Mouse (Mus musculus) intestine, postnatal 0 days (tissue): ENCODE results near the gene Prr18. TPM values are rescaled to one million over a fixed set of nuclear protein-coding genes. Genes with fewer than 3 reads are reported as not detected.
A peak's percentile ranks its signal among the peaks of the same experiment; 100 is the strongest.
"Not testable (repeated sequence)": the region's sequence is repeated elsewhere in the genome, so short reads cannot be mapped to it uniquely, and the experiment has no call there.

ENCODE experiments used
- ATAC-seq: fragments of 200-750 bp; cut with Nextera tagmentation; 2 replicates; pipeline ENCODE4 v1.8.0; 2017; ENCODE audit warnings: mild to moderate bottlenecking, moderate TSS enrichment, moderate library complexity
- H3K27ac ChIP-seq: fragments of 300-500 bp; sonication (generic); 2 replicates; pipeline ENCODE4 v1.5.1; 2014; ENCODE audit warnings: mild to moderate bottlenecking, low read depth, low read length, moderate library complexity
- H3K27me3 ChIP-seq: fragments of 300-500 bp; sonication (generic); replicated peaks from 2 replicates; pipeline ENCODE4 v1.6.1; 2014; ENCODE audit warnings: low read length, mixed read lengths; ENCODE audit not compliant: control insufficient read depth, insufficient read depth
- H3K36me3 ChIP-seq: fragments of 300-500 bp; sonication (generic); 2 replicates; pipeline ENCODE4 v1.6.1; 2014; ENCODE audit warnings: mild to moderate bottlenecking, moderate library complexity; ENCODE audit not compliant: control insufficient read depth, insufficient read depth
- H3K4me1 ChIP-seq: fragments of 300-500 bp; sonication (generic); replicated peaks from 2 replicates; pipeline ENCODE4 v1.6.1; 2014; ENCODE audit warnings: antibody characterized with exemption, low read length, mixed read lengths; ENCODE audit not compliant: control insufficient read depth, insufficient read depth
- H3K4me2 ChIP-seq: fragments of 300-500 bp; sonication (generic); replicated peaks from 2 replicates; pipeline ENCODE4 v1.6.1; 2014; ENCODE audit warnings: low read depth, mild to moderate bottlenecking, moderate library complexity
- H3K4me3 ChIP-seq: fragments of 300-500 bp; sonication (generic); 2 replicates; pipeline ENCODE4 v1.5.1; 2014; ENCODE audit warnings: low read depth, low read length
- H3K9ac ChIP-seq: fragments of 300-500 bp; sonication (generic); 2 replicates; pipeline ENCODE4 v1.6.1; 2014; ENCODE audit warnings: mild to moderate bottlenecking, low read depth, low read length
- H3K9me3 ChIP-seq: fragments of 300-500 bp; sonication (generic); 2 replicates; pipeline ENCODE4 v1.6.1; 2016; ENCODE audit warnings: mixed run types; ENCODE audit not compliant: control insufficient read depth
- CTCF ChIP-seq: sonication (generic); IDR thresholded peaks from 2 replicates; pipeline ENCODE4 v1.5.1; 2016; ENCODE audit warnings: low read depth, mild to moderate bottlenecking, control low read depth, antibody characterized with exemption, moderate library complexity
- WGBS: fragments of 180-500 bp; shearing (Covaris S2); extraction: QIAGEN DNeasy Blood & Tissue Kit; methylation state at CpG from one replicate; pipeline ENCODE4 v1.1.7; 2014; 5-methylcytosine and 5-hydroxymethylcytosine counted together
- polyA plus RNA-seq: library from polyadenylated mRNA; unstranded; fragments of >200 nt; fragmentation: Nextera tagmentation; extraction: Ambion mirVana; gene quantifications from 2 replicates; pipeline ENCODE4 v1.2.1, GENCODE M21; 2015

The Prr18 gene
- polyA plus RNA-seq = 0.35 and 0.39 TPM in 2 replicates

DNA sequence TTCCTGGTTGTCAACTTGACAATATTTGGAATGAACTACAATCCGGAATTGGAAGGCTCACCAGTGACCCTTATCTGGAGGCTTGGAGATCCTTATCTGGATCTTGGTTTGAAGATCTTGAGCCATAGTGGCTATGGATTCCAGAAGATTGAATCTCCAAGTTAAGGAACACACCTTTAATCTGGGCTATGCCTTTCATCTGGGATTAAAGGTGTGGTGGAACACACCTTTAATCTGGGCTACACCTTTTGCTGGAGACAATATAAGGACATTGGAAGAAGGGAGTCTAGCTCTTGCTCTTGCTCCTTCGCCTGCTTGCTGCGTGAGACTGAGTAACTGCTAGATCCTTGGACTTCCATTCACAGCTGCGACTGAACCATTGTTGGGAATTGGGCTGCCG, at the start of gene Prr18:
Gene Prr18 (plus strand): TSS at position 301 of the 400 bp plus-strand sequence.
- H3K4me2 ChIP-seq, H3K4me1 ChIP-seq, H3K36me3 ChIP-seq, H3K4me3 ChIP-seq, H3K27ac ChIP-seq, H3K9me3 ChIP-seq, ATAC-seq, H3K9ac ChIP-seq: not testable (repeated sequence)
- no CpG with 5 or more reads among the region's 5 CpGs for WGBS
- H3K27me3 ChIP-seq = peaks cover 25% of the 10 kb centered on the region

DNA sequence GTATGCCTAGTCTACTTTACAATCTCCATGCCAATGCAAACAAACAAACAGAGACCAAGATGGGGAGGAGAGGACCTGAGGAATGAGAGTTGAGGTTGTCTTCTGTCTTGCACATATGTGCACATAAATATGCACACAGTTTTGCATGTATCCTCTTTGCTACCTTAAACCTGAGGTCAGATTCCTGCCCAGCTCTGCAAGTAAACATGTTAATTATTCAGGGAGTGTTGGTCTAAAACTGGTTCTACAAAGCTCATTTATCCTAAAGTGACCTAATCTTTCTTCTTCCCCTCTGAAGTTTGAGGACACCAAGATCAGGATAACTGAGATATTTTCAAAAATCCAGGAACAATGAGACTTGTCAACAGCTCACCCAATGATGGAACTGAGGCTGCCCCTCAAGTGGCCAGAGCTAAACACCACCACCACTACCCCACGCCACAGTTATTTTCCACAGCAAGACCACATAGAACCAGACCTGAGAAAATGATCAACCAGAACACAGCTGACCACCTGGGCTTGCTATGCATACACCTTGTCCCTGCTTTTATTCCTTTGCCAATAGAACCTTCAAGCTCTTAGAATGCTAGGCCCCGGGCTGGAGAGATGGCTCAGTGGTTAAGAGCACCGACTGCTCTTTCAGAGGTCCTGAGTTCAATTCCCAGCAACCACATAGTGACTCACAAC, 47.1 kb upstream of the Prr18 start:
- H3K4me3 ChIP-seq = no peak overlapping the region
- H3K27me3 ChIP-seq = no peaks in the 10 kb centered on the region
- WGBS = 95% methylated on average over 3 of the region's 3 CpGs
- TF ChIP-seq CTCF = no peak
- no peaks in the 10 kb centered on the region for H3K9me3 ChIP-seq
- H3K4me2 ChIP-seq = no peak overlapping the region
- H3K9ac ChIP-seq = no peak overlapping the region
- no peaks in the 10 kb centered on the region for H3K4me1 ChIP-seq
- H3K27ac ChIP-seq = no peak overlapping the region
- no peak for ATAC-seq
- peaks cover 6% of the 10 kb centered on the region; the same call in 1 of the 2 replicates for H3K36me3 ChIP-seq

DNA sequence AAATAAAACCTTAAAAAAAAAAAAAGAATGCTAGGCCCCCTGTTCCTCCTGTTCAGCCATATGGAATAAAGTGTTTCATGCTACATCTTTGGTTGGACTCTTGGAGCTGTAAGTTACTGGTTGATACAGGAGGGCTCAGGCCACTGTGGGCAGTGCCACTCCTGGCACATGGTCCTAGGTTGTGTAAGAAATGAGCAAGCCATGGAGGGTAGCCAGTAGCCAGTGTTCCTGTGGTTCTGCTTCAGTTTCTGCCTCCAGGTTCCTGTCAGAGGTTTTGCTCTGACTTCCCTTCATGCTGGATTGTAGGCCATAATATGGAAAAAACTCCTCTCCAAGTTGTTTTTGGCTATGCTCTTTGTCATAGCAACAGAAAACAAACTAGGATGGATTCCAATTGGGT, 46.5 kb upstream of the Prr18 start:
- no peaks in the 10 kb centered on the region for H3K9me3 ChIP-seq
- H3K27me3 ChIP-seq = no peaks in the 10 kb centered on the region

DNA sequence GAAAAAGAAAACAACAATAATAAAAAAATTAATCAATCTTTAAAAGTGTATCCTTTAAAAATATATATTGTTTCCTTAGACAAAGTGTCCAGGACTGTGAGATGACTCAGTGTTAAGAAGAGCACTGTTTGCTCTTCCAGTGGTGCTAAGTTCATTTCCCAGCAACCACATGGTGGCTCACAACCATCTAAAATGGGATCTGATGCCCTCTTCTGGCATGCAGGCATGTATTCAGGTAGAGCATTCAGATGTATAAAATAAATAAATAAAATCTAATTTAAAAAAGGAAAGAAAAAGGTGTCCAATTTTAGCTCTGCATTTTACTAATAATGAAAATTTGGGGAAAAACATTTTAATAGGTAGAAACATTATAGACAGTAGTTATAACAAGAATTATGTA, 41.4 kb upstream of the Prr18 start:
- H3K36me3 ChIP-seq = peaks cover 16% of the 10 kb centered on the region; the same call in 1 of the 2 replicates
- H3K9me3 ChIP-seq = no peaks in the 10 kb centered on the region
- H3K4me3 ChIP-seq = no peak overlapping the region
- no peak for ATAC-seq
- H3K9ac ChIP-seq = no peak overlapping the region
- no peaks in the 10 kb centered on the region for H3K27me3 ChIP-seq
- no peak overlapping the region for H3K27ac ChIP-seq
- H3K4me1 ChIP-seq = no peaks in the 10 kb centered on the region
- no peak overlapping the region for H3K4me2 ChIP-seq
- TF ChIP-seq CTCF = peak; percentile 45

More for the DNA sequence above, 46.5 kb upstream of the Prr18 start:
- no peak overlapping the region for H3K4me3 ChIP-seq
- no peak overlapping the region for H3K27ac ChIP-seq
- H3K9ac ChIP-seq = no peak overlapping the region
- H3K4me1 ChIP-seq = no peaks in the 10 kb centered on the region
- no peak for ATAC-seq
- no peak for TF ChIP-seq CTCF
- peaks cover 6% of the 10 kb centered on the region; the same call in 1 of the 2 replicates for H3K36me3 ChIP-seq
- H3K4me2 ChIP-seq = no peak overlapping the region

DNA sequence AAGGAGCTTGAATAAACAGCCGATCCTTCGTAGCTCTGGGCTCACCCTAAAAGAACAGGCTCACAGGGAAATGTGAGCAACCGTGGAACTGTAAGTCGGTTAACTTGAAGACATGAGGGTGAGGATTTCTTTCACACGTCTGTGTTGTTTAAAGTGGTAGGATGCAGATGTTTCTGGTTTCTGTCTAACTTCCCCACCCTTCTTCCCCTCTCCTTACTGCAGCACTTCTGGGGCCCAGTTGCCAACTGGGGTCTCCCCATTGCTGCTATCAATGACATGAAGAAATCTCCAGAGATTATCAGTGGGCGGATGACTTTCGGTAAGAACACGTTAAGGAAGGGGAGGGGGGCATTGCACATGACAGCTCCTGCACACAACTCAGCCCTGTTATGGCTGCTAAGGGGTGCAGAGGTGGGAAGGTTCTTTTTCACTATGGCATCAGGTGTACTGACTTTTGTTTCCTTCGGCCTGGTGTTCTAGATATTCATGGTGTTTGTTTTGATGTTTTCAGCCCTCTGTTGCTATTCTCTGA, 40.9 kb upstream of the Prr18 start:
- Histone ChIP-seq H3K9me3 (no peaks in the 10 kb centered on the region), H3K4me3 (no peak overlapping the region), H3K36me3 (peaks cover 16% of the 10 kb centered on the region; the same call in 1 of the 2 replicates), H3K9ac (no peak overlapping the region), H3K4me1 (no peaks in the 10 kb centered on the region), H3K27ac (no peak overlapping the region), H3K4me2 (no peak overlapping the region), H3K27me3 (no peaks in the 10 kb centered on the region)
- TF ChIP-seq CTCF = no peak
- 82% methylated on average over 9 of the region's 9 CpGs for WGBS
- ATAC-seq = no peak

DNA sequence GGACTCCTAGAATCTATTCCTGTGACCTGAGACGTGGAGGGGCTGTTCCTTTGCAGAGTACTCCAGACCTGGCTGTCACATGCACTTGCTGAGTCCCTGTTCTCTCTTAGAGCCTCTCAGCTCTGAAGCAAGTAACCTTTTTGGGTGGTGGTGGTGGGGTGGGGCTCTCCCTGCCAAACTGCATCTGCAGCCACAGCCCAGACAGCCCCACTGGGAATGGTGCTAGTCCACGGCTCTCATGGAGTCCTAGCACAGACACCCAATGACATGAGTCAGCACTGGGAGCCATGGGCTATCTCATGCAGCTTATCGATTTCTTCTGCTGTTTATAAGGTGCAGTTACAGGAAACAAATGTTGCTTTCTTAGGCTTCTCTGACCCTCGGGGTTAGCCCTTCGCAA, 39.5 kb upstream of the Prr18 start:
- no peak overlapping the region for H3K4me2 ChIP-seq
- no peak overlapping the region for H3K27ac ChIP-seq
- peaks cover 16% of the 10 kb centered on the region; the same call in 1 of the 2 replicates for H3K36me3 ChIP-seq
- no peaks in the 10 kb centered on the region for H3K4me1 ChIP-seq
- no peaks in the 10 kb centered on the region for H3K27me3 ChIP-seq
- H3K4me3 ChIP-seq = no peak overlapping the region
- 80% methylated on average over 5 of the region's 5 CpGs for WGBS
- no peak overlapping the region for H3K9ac ChIP-seq
- no peaks in the 10 kb centered on the region for H3K9me3 ChIP-seq
- TF ChIP-seq CTCF = no peak
- ATAC-seq = no peak
